Mouse (Mus musculus) brain, embryonic 14.5 days (tissue): Measurements from ENCODE around the gene BC035947. TPM values are rescaled to one million over a fixed set of nuclear protein-coding genes. Genes with fewer than 3 reads are reported as not detected.
A peak's percentile ranks its signal among the peaks of the same experiment; 100 is the strongest.
"Not testable (repeated sequence)": the region's sequence is repeated elsewhere in the genome, so short reads cannot be mapped to it uniquely, and the experiment has no call there.

Experiments
- DNase-seq: peaks from one replicate; pipeline ENCODE4 v3.0.0-alpha.2; 2011; ENCODE audit warnings: low read depth
- CTCF ChIP-seq: fragments of 200-500 bp; IDR thresholded peaks from 2 replicates; pipeline ENCODE4 v1.5.1; 2012; ENCODE audit warnings: inconsistent platforms, mild to moderate bottlenecking, moderate library complexity, borderline replicate concordance; ENCODE audit not compliant: insufficient read depth, insufficient read length; ENCODE audit errors: extremely low read depth
- POLR2A ChIP-seq: fragments of 200-500 bp; IDR thresholded peaks from 2 replicates; pipeline ENCODE4 v1.6.1; 2012; ENCODE audit warnings: mild to moderate bottlenecking, inconsistent platforms, borderline replicate concordance; ENCODE audit not compliant: poor library complexity, insufficient read depth, insufficient read length, severe bottlenecking; ENCODE audit errors: extremely low read depth
- polyA plus RNA-seq: library from polyadenylated mRNA; depleted of rRNA; stranded (reverse); fragments of >200 nt; gene quantifications from 2 replicates; pipeline ENCODE4 v1.2.3, GENCODE M21; 2012

BC035947 gene
- polyA plus RNA-seq, 1 experiment: 1.5 TPM

DNA sequence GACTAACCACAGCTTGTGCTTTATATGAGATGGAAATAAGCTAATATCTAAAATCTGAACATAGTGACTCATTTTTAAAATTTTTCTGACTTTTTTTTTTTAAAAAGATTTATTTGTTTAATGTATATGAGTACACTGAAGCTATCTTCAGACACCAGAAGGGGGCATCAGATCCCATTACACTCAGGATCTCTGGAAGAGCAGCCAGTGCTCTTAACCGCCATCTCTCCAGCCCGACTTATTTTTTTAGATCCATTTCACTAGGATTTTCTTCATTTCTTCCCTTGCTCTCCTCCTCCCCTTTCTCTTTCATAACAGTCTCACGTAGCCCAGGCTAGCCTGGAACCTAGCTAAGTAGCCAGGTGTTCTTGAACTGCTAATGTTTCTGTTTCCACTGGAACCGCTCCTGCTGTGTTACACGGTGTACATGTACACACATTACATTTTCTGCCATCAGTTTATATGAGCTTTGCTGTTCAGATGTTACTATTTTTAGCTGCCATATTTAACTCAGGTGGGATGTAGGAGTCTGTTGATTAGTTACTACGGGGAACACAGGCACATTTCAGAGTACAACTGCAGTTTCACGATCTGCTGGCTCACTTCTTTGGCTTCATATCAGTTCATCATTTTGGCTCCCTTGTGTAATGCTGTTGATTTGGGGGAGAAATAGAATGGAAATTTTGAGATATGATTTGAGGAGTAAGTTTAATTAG lies 18.7 kb upstream of the BC035947 start:
- peak; percentile 38 for DNase-seq
- no peak for TF ChIP-seq CTCF
- TF ChIP-seq POLR2A: no peak

DNA sequence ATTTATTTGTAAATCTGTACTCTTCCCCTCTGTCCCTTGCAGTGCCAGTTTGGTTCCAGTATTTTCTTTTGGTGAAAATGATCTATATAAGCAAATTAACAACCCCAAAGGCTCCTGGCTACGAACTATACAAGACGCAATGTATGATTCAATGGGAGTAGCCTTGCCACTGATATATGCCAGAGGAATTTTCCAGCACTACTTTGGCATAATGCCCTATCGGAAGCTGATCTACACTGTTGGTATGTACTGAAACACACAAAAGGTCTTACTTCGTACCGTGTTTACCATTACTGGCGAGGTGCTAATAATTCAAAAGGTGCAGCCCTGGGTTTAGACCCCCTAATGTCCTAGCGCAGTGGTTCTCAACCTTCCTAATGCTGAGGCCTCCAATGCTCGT lies 17.1 kb upstream of the BC035947 start:
- no peak for DNase-seq
- TF ChIP-seq CTCF (no peak), POLR2A (no peak)

DNA sequence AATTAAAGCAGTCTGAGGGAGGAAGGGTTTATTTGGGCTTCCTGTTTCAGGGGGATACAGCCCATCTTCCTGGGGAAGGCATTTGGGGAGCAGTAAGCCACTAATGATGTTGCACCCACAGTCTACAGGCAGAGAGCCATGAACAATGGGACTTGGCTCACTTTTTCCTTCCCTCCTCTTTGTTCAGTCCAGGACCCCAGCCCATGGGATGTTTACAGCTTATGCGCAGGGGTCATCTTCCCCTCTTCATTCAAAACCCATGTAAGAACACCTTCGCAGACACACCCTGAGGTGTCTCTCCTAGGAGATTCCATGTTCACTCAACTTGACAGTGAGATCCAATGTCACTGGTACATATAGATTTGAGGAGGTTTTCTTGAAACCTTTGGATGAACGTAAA lies 16.4 kb upstream of the BC035947 start:
- DNase-seq: no peak
- no peak for TF ChIP-seq POLR2A
- TF ChIP-seq CTCF: no peak

DNA sequence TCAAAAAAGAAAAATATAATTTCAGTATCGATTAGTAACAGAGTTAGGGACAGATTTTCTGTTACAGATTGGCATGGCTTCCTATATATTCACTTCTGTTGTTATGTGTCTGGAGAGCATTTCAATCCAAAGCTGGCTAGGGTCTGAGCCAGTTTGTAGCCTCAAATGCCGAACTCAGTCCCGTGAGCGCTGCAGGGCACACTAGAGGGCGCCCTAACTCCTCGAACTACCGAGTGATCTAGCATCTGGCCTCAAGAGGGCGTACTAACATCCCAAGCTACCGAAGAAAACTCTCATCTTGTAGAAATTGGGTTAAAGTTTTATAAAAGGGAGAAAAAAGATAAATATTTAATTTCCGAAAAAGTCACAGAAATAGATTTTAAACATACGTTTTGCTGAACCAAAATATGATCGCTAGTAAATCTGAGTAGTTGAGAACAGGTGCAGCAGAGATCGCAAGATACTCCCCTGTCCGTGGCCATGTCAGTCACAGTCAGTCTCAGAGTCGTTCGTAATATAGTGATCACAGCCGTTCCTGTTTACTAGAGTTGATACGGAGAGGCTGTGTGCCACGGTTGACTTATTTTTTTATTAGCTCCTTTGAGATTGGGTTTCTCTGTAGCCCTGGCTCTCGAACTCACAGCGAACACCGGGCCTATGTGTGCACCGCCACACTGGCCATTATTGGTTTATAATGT lies 13.4 kb upstream of the BC035947 start:
- TF ChIP-seq POLR2A (no peak), CTCF (peak; percentile 91)

DNA sequence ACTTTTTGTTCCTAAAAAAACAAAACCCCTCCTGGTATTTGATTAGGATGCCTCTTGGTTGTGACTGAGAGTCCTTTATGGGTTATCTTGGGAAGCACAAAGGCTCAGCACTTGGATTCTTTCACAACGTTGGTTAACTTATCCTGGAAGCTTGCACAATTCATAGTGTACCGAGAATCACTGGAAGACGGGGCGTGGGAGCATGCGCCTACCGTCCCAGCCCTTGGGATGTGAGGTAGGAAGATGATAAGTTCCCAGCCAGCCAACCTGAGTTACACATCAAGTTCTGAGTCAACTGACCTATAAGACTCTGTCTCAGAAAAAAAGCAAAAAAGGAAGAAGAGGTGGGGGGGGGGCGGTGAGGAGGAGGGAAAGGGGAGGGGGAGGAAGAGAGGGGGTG lies 6.9 kb upstream of the BC035947 start:
- DNase-seq: no peak
- TF ChIP-seq POLR2A: no peak
- no peak for TF ChIP-seq CTCF

More for the DNA sequence above, 13.4 kb upstream of the BC035947 start:
- DNase-seq: peak; percentile 68

DNA sequence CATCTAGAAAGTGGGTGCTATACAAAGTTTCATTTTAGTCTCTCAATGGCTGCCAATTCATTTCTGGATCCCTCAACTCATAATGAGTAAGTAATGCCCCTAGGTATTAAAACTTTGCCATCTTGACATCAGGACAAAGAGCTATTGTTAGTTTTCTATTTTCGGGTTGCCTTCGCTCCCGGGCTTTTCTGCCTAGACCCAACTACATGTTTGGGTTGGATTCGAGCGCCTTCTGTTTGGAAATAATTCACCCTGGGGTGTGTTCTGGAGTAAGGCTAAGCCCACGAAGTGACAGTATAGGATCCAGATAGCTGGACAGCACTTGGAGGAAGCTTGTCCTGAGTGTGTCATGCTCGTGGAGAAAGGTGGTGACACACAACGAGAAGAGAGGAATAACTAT lies 798 bp upstream of the BC035947 start:
- TF ChIP-seq CTCF (no peak), POLR2A (no peak)
- DNase-seq: no peak

DNA sequence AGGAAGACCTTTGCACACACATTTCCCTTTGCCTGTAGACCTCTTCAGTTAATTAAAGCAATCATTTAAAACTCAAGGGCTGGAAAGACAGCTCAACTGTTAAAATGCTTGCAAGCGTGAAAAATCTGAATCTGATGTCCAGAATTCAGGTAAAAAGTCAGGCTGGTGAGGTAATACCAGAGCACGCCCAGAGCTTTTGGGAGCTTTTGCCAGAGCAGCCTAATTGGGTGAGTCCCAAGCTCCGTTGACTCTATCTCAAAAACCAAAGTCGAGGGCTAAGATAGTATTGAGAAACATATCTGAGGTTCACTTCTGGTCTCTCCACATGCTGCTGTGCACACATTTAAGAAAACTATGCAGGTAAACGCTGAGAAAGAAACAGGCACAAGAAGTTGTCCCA lies 1.1 kb downstream of the BC035947 start, which contains the start of gene Mogat1:
Gene Mogat1 (plus strand): TSS at position 130 of the 400 bp plus-strand sequence.
- DNase-seq: no peak
- TF ChIP-seq POLR2A (no peak), CTCF (no peak)

DNA sequence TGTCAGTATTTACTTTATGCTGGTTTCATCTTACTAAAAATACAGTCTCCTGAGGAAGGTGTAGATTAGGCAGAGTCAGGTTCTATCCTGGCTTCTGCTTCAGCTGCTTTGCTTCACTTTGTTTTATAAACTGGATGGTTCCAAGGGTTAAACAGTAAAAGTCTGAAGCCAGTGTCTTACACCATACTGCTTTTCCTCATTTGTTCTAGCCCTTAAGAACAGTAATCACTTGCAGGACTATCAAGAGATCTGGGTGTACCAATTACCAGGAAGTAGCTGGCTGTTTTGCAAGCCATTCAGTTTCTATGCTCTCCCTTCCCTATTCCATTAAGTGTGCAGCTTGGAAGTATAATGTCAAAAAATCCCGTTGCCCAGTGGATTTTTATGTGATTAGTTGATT lies 4.8 kb downstream of the BC035947 start:
- no peak for TF ChIP-seq CTCF
- TF ChIP-seq POLR2A: no peak

DNA sequence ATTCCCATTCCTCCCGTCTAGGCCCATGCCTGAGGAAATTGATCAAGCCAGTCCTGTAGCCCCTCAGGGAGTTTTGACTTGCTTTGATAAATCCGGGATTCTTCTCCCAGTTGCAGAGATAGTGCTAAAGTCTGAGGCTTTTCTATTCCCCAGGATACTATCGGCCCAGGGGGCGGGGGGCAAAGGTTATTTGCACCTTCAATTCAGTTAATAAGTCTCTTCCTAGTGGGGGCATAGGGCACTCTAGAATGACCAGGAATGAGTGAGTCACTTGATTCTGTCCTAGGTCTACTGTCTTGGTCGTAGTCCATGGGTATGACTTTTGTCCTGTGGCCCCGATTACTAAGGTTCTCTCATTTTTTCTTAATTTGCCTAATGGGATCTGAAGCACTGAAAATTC lies 9.4 kb downstream of the BC035947 start:
- no peak for DNase-seq
- no peak for TF ChIP-seq POLR2A
- TF ChIP-seq CTCF: no peak

More for the DNA sequence above, 4.8 kb downstream of the BC035947 start:
- no peak for DNase-seq

DNA sequence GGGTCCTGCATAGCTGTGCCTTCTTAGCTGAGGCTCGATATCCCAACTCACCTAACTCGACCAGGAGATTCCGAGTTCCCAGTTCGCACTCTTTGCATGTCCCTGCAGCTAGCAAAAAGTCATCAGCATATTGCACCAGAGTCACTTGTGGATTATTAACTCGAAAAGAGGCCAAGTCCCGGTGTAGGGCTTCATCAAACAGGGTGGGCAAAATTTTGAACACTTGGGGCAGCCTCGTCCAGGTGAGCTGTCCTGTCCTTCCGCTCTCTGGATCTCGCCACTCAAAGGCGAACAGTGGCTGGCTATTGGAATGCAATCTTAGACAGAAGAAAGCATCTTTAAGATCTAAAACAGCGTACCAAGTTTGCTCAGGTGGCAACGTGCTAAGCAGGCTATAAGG lies 10.1 kb downstream of the BC035947 start:
- not testable (repeated sequence) for DNase-seq

DNA sequence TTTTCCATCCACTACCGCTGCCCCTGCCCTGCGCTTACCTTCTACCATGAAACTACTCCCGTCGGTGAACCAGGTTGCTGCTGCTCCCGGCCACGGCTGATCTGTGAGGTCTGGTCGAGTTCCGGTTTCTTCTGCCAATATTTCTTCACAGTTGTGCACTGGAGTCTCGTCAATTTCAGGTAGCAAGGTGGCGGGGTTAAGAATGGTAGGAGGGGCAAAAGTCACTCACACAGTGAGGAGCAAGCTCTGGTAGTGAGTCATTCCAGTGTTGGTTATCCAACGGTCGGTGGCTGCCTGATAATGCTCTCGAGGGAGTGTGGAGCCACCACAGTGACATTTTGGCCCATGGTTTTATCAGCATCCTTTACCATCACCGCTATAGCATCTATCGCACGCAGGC lies 10.9 kb downstream of the BC035947 start:
- TF ChIP-seq CTCF: no peak
- no peak for TF ChIP-seq POLR2A
- DNase-seq: no peak

DNA sequence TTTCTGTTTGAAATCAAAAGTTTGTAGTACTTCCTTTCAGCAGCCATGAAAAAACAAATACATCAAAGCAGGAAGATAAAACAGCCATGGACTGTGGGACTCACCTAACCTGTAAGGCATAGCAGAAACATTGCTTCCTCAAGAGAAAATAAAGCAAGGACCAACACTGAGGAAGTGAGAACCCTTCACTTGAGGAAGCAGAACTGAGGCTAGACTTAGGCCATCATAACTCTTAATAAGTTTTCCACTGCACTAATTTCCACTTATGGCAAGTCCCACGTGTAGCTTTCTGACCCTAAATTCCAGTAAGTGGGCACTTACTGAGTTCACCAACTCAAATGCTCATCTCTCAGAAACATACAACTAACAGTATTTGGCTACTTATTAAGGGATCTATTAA lies 21.8 kb downstream of the BC035947 start:
- DNase-seq: no peak
- TF ChIP-seq POLR2A (no peak), CTCF (no peak)
